Mouse (Mus musculus): ENCODE measurements around the gene Ctnna3.
"Not testable (repeated sequence)": the region's sequence is repeated elsewhere in the genome, so short reads cannot be mapped to it uniquely, and the experiment has no call there.

Gene Ctnna3

DNA sequence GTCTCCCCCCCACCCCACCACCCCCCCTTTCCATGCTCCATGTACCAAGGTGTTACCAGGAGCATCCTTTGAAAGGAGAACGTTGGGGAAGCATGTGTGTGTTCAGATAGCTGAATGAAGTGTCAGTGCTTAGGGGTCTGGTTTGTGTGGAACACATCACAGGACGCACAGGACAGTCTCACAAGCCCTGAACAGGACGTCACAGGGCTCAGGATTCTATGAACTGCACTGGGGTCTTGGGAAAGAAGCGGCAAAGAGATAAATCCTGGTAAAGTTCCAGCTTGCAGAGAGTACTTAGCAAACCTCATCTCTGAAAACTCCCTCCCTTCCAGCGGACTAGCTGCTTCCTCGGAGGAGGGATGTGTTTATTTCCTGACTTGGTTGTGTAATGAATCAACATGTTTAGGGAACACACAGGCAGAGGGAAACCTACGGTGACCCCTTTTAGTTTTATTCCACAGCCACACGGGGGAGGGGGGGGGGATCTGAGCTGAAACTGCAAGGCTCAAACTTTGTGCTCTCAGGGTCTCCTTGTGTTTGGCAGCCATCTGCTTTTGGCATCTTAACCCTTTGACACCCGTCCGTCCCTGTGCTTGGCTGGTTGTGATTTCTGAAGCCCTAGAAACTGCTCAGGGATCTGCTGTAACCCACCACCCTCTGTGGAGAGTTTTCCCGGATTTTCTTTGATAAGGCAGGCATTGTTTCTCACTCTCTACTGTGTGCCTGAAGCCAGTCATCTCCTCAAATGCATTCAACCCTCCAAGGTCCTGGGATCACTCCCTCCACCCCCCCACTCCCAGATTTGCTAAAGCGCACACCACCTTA is 656.9 kb downstream of the Ctnna3 start:
- no peak for DNase-seq

DNA sequence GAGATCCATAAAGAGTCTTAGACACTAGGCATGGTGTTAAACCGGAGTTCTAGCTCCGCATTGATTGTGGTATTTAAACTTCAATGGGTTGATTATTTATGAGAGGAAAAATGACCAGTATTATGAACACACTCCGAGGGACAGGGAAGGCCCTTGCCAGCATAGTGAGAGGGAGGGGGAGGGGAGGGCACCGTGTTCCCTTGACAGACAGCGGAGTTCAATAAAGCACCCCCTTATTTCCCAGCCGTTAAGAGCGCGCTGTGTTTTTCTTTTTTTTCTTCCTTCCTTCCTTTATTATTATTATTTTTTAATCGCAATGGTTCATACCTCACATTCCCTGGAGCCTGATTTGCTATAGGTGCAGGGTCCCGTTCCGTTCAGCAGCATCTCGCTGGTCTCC is 657.6 kb downstream of the Ctnna3 start:
- no peak for DNase-seq

DNA sequence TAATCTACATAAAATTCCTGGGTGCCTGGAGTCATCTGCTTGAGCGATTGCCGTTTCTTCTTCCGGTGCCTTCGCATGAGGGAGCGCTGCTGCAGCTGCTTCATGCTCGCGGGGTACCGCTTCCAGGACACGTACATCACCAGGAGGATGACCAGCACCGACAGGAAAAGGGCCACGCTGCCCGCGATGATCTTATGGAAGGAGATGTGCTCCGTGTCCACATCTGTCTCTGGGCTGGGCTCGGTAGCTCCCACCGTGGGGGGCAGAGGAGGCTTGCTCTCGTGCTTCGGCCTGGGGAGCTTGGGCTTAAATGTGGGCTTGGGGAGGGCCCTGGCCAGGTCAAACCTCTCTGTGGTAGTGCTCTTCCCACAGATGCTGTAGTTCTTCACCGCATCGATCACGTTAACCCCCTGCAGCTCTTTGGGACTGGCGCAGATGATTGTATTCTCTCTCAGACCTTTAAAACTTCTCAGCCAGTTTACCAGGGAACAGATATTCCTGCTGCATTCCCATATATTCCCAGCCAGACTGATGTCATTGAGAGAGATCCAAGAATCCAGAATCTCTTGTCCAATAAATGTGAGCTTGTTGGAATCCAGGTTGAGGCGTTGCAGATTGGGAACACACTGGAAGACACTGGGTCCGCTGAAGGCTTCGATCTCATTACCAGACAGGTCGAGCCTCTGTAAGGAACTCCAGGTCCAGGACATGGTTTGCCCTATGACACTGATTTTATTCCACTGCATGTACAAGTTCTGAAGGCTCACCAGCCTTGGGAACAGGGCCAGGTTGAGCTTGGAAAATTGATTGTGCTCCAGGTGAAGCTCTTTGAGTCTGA is 658.3 kb downstream of the Ctnna3 start:
- no peak for DNase-seq

DNA sequence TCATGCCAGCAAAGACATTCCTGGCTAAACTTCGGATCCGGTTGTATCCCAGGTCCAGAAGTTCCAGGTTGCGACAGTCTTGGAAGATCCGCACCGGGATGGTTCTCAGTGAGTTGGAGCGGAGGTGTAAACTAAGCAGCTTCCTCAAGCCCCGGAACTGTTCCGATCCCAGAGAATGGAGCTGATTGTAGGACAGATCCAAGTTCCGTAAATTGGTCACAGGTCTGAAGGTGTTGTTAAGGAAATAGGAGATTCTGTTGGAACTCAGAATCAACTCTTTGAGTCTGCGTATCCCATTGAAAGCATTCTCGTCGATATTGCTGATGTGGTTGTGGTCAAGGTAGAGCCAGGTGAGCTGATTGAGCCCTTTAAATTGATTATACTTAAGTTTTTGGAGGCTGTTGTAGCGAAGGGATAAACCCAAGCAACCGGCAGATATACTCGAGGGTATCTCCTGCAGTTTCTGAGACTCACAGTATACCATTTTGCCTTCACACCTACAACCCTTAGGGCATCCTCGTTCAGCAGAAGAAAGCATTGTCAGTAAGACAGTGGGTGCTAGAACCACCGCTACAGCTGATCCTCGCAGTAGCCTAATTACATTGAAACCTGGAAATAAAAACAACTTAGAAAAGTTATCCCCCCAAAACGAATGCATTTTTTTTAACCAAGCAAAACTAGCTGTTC is 659.0 kb downstream of the Ctnna3 start:
- no peak for DNase-seq

DNA sequence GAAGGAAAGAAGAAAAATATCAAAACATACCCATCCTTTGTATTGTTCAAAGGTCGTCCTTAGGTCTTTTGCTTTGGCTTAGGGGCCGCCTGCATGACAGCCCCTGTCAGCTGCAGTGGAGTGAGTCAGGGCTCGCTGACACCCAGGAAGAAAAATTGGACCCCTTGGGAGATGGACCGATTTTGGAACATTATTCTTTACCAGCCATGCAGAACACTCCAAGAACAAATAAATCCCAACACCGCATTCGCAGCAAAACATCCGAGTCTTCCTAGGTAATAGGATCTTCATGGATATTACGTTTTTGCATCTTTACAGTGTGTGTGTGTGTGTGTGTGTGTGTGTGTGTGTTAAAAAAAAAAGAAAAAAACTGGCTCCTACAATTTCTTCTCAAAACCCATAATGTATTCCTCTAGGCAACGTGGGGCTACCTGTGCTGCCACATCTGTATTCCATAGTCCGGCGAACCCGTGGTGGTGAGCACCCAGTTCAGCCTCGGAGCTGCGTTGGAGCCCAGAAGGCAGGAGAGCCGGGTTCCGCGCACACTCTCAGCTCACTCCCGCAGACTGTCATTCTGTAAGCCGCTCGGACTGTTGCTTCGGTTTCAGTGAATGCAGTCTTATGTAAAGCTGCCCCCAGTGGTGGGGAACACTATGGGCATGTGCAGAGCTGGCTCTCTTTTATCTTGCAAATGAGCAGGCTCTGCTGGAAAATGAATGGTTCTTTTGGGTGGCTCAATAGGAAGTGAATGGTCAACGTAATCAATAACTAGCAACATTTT is 660.0 kb downstream of the Ctnna3 start, which contains the start of gene Lrrtm3:
TSS of gene Lrrtm3 (minus strand) at position 598 of the 781 bp plus-strand sequence.
- DNase-seq, result peak; percentile 53 to 56

DNA sequence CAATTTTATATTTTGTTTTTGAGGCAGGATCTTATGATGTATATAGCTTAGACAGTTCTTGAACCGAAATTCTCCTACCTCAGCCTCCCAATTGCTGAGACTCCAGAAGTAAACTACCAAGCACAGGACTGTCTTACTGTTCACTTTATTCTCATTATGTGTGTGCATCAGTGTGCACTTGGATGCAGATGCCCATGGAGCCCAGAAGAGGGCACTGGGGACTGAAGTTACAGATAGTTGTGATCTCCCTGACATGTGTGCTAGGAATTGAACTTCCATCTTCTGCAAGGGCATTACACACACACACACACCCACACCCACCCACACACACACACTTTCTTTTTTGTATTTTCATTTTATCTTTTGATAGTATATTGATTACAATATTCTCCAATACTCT is 666.6 kb downstream of the Ctnna3 start:
- no peak for DNase-seq

DNA sequence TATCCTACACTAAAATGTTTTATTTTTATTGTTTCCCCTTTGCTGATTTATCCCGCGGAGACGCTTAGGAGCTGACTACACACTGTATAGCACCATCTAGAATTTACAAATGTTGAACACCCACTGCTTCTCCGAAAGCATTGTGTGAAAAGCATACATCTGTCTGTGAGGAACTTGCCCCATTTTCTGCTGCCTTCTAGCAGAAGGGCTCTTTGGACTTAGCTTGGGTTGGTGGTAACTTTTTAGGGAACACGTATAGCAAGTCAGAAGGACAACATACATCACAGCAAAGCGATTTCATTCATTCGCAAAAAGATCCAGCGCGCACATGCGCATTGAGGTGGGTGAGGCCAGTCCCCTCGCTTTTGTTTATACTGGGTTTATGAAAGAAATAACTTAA is 685.3 kb downstream of the Ctnna3 start:
- DNase-seq, result no peak

DNA sequence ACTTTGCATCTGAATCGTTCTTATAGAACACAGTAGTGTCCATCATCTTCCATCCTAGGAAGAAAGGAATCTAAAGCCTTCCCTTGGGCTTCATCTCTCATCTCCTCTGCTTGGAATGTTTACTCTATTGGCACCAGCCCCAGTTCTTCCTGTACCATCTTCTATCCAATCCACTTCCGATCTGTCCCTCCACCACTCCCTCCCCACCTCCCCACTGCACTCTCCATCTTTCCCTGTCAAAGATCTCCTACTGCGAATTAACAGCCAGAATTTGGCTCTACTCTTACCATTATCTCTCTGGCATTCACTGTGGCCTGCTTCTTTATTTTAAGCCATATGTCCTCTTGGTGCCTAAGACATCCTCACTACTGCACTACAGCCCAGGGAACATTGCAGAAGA is 688.9 kb downstream of the Ctnna3 start:
- no peak for DNase-seq

DNA sequence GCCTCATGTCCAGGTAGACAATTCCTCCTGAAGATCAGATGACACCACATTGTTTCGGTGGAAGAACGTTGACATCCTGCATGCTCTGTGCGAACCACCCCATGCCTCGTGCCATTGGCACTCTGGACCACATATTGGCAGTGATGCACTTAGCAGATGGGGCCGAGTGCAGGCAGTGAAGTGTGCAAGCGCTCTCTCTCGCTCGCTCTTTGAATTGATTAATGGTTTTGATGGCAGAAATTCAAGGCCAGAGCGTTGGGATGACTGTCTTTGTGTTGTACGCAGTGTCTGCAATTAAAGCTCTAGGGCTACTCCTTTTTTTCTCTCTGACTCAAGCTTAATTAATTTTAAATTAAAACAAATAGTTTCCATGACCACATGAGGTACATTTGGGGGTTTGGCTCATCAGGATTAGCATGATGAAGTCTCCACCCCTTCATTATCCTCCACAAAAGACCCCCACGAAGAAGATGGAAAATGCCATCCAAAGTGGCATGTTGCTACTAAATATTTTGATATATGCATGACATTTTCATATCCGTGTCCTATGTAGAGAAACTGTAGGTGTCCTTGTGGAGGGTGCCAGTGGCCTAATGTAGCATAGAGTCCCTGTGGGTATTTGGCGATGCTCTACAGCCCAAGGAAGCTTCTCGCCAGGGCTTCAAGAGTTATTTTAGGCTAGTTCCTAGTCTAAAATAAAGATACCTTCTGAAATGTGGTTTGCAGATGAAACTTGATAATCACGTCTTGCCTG is 700.7 kb downstream of the Ctnna3 start:
- DNase-seq, result no peak

DNA sequence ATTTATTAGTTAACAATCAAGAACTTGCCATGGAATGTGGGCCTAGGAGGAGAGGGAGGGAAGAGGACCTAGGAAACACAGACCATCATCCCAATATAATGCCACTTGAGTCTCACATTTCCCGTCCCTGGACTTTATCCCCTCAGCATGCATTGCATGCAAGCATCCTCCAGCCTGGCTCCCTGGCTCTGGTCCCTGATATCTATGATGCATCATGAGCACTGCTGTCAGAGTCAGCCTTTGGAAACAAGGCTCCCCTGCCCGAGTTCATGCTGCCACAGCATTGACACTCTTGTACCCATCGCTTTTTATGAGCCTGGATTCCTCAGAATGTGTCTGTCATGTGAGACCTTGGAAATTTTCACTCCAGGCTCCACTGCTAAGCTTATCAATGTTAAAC is 703.6 kb downstream of the Ctnna3 start:
- no peak for DNase-seq

DNA sequence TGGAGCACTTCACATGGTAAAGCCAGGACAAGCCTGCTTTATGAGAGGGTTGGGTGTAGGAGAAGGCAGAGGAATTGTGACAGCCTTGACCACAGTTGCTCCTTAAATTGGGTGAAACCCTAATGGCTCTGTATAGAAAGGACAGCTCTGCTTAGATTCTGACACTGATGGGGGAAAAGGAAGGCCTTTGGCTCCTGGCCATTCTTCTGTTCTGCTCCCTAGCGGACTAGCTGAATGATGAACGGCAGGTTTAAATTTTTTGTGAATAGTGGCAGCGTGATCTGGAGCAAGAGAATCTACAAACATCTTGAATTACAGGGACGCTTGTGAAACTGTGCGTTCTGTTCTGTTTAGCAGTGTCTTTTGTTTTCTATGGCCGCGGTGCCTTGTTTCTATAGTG is 705.6 kb downstream of the Ctnna3 start:
- no peak for DNase-seq

DNA sequence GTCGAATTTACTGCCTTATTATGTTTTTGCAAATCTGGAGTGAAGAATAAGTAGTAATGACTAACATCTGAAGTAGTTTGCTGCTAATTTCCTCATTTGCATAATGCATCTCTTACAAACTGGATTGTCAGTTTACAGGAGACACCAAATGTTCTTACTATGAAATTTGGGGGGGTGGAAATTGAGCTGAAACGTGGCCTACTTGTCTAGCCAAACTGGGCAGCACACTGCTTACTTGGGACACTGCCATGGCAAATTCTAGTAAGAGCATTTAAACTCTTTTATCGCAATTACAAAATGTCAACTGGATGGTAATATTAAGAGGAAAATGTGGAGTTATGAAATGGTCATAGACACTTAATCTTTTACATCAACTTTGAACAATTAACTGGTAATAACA is 716.6 kb downstream of the Ctnna3 start:
- DNase-seq, result no peak

DNA sequence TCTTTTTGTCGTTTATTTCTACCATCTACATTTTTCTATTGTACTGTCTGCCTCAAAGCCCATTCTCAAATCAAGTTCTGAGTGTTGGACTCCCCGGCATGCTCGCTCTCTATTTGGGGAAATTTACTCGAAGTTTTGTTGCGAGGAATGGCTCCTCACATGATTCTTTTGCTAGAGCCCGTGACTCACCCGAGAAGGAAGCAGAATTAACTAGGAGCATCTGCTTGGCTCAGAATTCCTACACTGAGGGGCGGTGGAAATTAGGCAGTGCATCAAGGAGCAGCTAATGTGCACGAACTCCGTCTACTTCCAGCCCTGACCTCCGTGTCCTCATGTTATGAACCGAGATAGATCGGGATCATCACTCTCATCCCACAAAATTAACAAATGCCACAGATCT is 751.8 kb downstream of the Ctnna3 start:
- no peak for DNase-seq

DNA sequence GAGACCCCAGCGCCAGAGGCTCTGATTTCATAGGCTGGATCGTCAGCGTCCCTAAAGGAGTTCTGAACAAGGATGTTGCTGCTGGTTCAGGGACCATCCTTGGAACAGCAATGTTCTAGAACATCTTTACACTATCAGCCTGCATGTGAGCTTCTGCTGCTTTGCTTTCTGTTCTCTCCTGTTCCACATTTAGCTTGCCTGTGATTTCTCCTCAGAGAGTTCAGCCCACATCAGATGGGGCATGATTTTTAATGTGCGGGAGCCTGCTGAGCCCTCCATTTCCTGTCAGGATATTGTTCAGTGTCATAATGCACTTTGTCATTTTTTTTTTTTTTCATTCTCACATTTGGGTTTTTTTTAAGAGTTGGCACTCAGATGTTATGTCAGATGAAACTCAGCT is 752.8 kb downstream of the Ctnna3 start:
- DNase-seq, result no peak

DNA sequence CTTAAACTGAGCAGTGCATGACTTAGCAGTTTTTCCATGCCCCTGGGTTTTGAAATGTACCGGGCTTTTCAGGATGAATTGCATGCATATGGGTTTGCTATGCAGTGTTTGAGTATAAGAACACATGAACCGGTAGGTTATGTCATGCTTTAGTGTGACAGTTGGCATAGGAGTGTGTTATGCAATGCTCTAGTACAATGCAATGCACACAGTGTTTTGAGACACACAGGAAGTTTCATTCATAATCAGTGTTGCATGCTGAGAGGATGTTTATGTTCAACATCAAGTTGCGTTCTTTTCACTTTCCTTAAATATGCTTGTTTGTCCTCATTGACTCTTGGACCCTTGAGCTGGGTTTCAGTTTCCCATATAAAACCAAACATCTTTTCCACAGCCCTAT is 758.1 kb downstream of the Ctnna3 start:
- no peak for DNase-seq

DNA sequence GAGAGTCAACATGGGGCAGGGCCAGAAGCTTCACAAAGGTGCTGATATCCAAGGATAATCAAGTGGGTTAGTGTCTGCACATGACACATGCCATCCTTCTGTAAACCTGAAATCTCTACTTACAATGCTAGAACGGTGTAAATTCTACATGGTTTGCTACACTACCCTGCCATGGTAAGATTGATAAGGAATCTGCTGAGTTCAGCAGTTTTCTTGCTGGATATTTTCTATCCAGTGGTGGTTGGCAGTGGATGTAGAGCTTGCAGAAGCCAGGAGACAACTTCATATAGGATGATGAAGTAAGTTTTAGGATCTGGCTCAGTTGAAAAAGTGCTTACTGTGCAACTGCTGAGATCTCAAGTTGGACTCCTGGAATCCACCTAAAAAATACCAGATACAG is 767.7 kb downstream of the Ctnna3 start:
- no peak for DNase-seq

DNA sequence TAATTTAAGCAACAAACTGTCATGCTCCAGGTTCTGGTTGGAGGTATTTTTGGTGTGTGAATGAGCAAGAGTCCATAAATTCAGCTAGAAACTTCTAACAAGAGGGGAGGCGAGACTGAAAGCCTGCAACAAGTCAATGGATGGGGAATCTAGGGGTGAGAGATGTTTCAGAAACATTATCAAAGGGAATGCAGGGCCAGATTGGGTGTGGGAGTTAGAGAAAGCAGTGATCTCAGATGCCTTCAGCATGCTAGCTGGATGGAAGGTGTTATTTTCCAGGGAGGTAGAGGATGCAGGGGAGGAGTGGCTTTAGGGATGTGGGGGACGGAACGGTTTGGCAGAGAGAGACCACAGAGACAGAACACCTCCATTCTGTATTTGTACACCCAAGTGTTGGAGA is 785.7 kb downstream of the Ctnna3 start:
- DNase-seq, result no peak

DNA sequence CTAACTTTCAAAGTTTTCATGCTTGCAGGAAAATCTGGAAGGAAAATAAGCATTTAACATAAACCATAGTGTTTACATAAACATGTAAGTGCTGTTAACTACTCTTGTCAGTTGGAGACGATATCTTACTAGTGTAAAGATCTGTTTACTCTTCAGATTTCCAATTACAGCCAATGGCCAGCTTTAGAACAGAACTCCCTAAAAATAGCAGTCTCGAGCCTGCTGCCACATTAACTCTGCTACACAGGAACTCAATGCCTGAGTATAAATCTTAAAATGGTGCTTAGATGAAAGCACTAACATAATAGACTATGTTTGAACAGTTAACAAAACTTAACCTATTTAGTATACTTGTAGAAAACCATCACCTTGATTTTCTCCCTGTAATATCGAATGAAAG is 793.1 kb downstream of the Ctnna3 start:
- no peak for DNase-seq

DNA sequence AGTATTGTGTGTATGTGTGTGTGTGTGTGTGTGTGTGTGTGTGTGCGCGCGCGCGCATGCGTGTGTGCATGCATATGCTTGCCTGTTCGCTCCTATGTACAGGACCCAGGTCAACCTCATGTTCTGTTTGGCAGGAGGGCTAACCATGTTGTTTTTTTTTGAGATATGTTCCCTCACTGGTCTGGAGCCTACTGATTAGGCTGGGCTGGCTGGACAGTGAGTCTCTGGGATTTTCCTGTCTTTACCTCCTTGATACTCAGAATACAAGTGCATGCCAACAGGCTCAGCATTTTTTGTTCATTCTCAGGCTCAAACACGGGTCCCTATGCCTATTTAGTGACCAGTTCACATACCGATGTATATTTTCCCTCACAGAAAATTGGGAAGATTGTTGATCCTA is 794.1 kb downstream of the Ctnna3 start:
- DNase-seq, result no peak

DNA sequence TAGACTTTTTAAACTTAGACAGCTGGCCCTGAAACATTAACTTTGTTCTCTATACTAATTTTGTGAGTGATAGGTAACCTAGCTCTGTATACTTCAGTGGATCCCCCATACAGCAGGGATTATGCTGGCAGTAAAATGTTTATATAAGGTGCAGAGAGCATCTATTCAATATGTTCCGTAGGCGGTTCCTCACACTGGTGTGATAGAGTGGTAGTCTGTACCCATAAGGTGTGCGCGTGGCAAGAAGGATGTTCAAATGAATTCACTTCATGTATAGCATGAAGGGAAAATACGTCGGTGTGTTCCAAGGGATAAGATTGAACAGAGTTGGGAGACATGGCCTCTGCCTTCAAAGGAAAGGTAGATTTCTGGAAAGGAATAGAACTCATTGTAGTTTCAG is 794.5 kb downstream of the Ctnna3 start:
- no peak for DNase-seq

DNA sequence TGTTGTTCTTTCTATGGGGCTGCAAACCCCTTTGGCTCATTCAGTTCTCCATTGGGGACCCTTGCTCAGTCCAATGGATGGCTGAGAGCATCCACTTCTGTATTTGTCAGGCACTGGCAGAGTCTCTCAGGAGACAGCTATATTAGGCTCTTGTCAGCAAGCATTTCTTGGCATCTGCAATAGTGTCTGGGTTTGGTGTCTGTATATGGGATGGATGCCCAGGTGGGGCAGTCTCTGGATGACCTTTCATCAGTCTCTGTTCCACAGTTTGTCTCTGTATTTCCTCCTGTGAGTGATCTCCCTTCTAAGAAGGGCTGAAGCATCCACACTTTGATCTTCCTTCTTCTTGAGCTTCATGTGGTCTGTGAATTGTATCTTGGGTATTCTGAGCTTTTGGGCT is 795.9 kb downstream of the Ctnna3 start:
- DNase-seq, result not testable (repeated sequence)

DNA sequence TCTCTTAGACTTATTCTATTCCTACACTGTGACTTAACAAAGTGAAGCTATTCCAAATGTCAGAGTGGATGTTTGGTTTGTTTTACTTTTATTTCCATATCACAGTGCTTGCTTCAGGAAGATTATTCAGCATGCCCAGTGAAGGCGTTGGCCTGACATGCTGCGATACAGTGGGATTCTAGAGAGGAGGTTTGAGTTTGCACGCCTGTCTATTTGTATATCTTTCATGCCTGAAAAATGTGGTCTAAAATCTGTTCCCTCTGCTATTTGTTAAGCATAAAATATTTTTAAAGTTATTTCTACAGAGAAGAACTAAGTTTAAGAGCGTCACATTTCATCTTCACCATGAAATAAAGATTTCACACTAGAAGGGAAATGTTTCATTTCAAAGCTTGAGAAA is 813.5 kb downstream of the Ctnna3 start:
- no peak for DNase-seq
